Mouse (Mus musculus) hindbrain, embryonic 12.5 days (tissue): ENCODE measurements at regions not wholly inside any gene's neighbourhood (a gene's known extent, or its start where the extent isn't known, plus 50 kb on each side); places are given as distances from the start of the nearest gene placed in this dataset.
A peak's percentile ranks its signal among the peaks of the same experiment; 100 is the strongest.

ENCODE experiments used
- ATAC-seq: fragments of 200-750 bp; cut with Nextera tagmentation; 2 replicates; pipeline ENCODE4 v1.8.0; 2017; ENCODE audit warnings: moderate TSS enrichment; ENCODE audit not compliant: low FRiP score
- H3K27ac ChIP-seq: fragments of 300-500 bp; sonication (generic); 2 replicates; pipeline ENCODE4 v1.5.1; 2016; ENCODE audit warnings: mild to moderate bottlenecking
- H3K27me3 ChIP-seq: fragments of 300-500 bp; sonication (generic); 2 replicates; pipeline ENCODE4 v1.6.1; 2016; ENCODE audit warnings: mild to moderate bottlenecking
- H3K36me3 ChIP-seq: fragments of 300-500 bp; sonication (generic); 2 replicates; pipeline ENCODE4 v1.6.1; 2016; ENCODE audit warnings: mild to moderate bottlenecking
- H3K4me1 ChIP-seq: fragments of 300-500 bp; sonication (generic); 2 replicates; pipeline ENCODE4 v1.6.1; 2016
- H3K4me2 ChIP-seq: fragments of 300-500 bp; sonication (generic); replicated peaks from 2 replicates; pipeline ENCODE4 v1.6.1; 2016; ENCODE audit warnings: mild to moderate bottlenecking
- H3K4me3 ChIP-seq: fragments of 300-500 bp; sonication (generic); 2 replicates; pipeline ENCODE4 v1.5.1; 2016; ENCODE audit warnings: mild to moderate bottlenecking
- H3K9ac ChIP-seq: fragments of 300-500 bp; sonication (generic); 2 replicates; pipeline ENCODE4 v1.6.1; 2016; ENCODE audit warnings: mild to moderate bottlenecking, moderate library complexity
- H3K9me3 ChIP-seq: fragments of 300-500 bp; sonication (generic); replicated peaks from 2 replicates; pipeline ENCODE4 v1.6.1; 2016; ENCODE audit warnings: mild to moderate bottlenecking
- WGBS: fragments of 180-500 bp; shearing (Covaris S2); methylation state at CpG from one replicate; pipeline ENCODE4 v1.1.7; 2016; 5-methylcytosine and 5-hydroxymethylcytosine counted together

DNA sequence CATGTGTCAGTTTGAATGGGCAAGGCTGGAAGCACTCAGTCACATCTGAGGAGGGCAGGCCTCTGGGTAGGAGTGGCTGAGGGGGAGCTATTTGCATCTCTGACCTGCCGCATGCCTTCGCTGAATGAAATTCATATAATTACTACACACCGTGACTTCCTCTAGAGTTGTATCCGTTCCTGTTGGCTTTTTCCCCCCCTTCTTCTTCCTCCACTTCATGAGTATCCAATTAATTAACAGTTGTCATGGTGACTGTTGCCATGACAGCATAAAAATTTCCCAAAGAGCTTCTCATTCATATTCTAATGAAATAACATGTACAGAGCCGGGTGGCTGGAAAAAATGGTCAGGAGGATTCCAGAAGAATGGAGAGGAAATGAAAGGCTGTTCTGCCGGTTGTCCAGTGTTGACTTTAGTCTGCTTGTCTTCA is 208.6 kb upstream of the Gm10131 start:
- 29% methylated on average over 6 of the region's 6 CpGs for WGBS
- Histone ChIP-seq H3K4me2 (no peak overlapping the region), H3K4me1 (peaks cover 26% of the 10 kb centered on the region), H3K27me3 (no peaks in the 10 kb centered on the region; the same call in 1 of the 2 replicates), H3K36me3 (no peaks in the 10 kb centered on the region), H3K9me3 (no peaks in the 10 kb centered on the region), H3K9ac (no peak overlapping the region), H3K27ac (peak overlapping the region; percentile 50), H3K4me3 (no peak overlapping the region)
- peak; percentile 88 for ATAC-seq

DNA sequence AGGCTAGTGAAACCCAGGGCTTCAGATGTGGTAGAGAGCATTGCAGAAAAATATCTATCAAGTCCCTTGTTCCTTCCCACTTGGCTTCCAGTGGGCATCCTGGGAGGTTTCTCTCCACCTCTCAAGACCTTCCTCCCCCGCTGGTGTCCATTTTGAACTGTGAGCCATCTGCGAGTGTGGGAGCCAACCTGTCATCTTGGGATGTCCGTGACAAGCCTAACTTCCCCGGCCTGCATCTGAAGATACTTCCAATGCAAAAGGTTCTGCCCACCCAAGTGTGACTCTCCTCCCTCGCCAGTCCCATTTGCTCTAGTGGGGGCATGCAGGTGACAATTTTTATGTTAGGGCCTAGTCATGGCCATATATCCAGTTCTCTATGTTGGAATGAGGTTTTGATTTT is 208.2 kb upstream of the Gm10131 start:
- Histone ChIP-seq H3K4me2 (no peak overlapping the region), H3K4me3 (no peak overlapping the region), H3K36me3 (no peaks in the 10 kb centered on the region), H3K27ac (peak overlapping the region; percentile 50; the same call in 1 of the 2 replicates), H3K27me3 (no peaks in the 10 kb centered on the region; the same call in 1 of the 2 replicates), H3K9me3 (no peaks in the 10 kb centered on the region), H3K9ac (no peak overlapping the region), H3K4me1 (peaks cover 22% of the 10 kb centered on the region)
- 66% methylated on average over 5 of the region's 5 CpGs for WGBS
- ATAC-seq, result no peak; the same call in 1 of the 2 replicates

GRCm38 (mm10) chr8:34315233-34315632 is 203.7 kb upstream of the Gm10131 start:
- no peak overlapping the region for H3K9ac ChIP-seq
- peaks cover 7% of the 10 kb centered on the region for H3K4me1 ChIP-seq
- no peak overlapping the region for H3K4me2 ChIP-seq
- H3K9me3 ChIP-seq, result no peaks in the 10 kb centered on the region
- no peak for ATAC-seq
- H3K36me3 ChIP-seq, result no peaks in the 10 kb centered on the region
- no peak overlapping the region for H3K4me3 ChIP-seq
- no peak overlapping the region for H3K27ac ChIP-seq
- no peaks in the 10 kb centered on the region for H3K27me3 ChIP-seq

- H3K27me3 ChIP-seq, result 0 out of 2 replicates have a peak, but pooled peaks cover 6% of the 10 kb centered on the region
- no peak overlapping the region for H3K9ac ChIP-seq
- H3K27ac ChIP-seq, result no peak overlapping the region
- H3K4me1 ChIP-seq, result peaks cover 3% of the 10 kb centered on the region; the same call in 1 of the 2 replicates
- WGBS, result 74% methylated on average over 7 of the region's 7 CpGs
- no peak for ATAC-seq
- H3K9me3 ChIP-seq, result no peaks in the 10 kb centered on the region
- no peaks in the 10 kb centered on the region for H3K36me3 ChIP-seq
- H3K4me2 ChIP-seq, result no peak overlapping the region
- H3K4me3 ChIP-seq, result no peak overlapping the region
Measured at GRCm38 (mm10) chr8:34305542-34306485, 194.3 kb upstream of the Gm10131 start.

DNA sequence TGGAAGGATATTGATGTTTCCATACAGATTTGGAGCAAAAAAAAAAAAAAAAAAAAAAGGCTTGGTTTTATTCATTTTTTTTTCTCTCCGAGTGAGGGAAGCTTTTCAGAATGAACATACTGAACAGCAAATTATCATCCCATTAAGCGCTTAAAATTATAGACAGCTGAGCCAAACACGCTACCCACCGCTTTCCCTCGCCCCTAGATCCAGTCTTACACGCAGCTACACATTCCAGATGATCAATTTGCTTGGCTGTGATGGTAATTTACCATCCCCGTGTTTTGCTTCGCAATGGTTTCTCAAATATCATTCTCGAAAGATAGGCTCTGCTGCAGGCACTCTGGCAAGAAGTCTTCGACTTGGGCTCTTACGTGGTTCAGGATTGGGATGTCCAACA is 192.3 kb upstream of the Gm10131 start:
- H3K4me1 ChIP-seq, result peaks cover 9% of the 10 kb centered on the region

DNA sequence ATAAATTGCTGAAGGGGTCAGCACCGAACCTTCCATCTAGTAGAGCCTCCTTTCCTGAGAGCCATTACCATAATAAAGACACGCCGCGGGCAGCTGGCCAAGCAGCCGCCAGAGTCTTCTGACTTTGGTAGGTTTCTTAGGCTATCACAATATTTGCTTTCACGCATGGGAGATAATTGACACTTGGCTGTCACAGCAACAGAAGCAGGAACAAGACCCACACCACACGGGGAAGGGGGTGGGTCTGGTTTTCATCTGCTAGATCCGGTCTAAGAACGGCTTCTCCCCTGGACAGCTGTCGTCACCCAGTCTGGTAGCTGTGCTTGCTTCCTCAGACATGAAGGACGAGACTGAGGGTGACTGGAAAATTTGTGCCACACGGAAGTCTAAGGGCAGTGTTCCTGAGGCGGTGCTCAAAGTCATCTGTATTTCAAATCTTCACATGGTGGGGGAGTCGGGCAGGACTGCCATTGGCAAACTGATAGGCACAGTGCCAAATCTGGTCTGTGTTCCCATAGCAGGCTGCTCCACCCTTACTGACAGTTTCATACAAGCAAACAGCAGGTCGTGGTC is 188.9 kb upstream of the Gm10131 start:
- no peak overlapping the region for H3K9ac ChIP-seq
- H3K9me3 ChIP-seq, result no peaks in the 10 kb centered on the region
- no peak overlapping the region for H3K27ac ChIP-seq
- no peaks in the 10 kb centered on the region for H3K36me3 ChIP-seq
- 0 out of 2 replicates have a peak, but pooled peaks cover 6% of the 10 kb centered on the region for H3K27me3 ChIP-seq
- no peak overlapping the region for H3K4me3 ChIP-seq
- WGBS, result 42% methylated on average over 15 of the region's 15 CpGs
- ATAC-seq, result 0 out of 2 replicates have a peak, but pooled peaks have one; percentile 56
- peaks cover 9% of the 10 kb centered on the region for H3K4me1 ChIP-seq
- 0 out of 2 replicates have a peak overlapping the region, but pooled peaks have one; percentile 9 for H3K4me2 ChIP-seq

More for the DNA sequence above, 192.3 kb upstream of the Gm10131 start:
- Histone ChIP-seq H3K4me3 (no peak overlapping the region), H3K9ac (no peak overlapping the region), H3K27ac (no peak overlapping the region), H3K4me2 (no peak overlapping the region), H3K27me3 (0 out of 2 replicates have a peak, but pooled peaks cover 6% of the 10 kb centered on the region), H3K36me3 (no peaks in the 10 kb centered on the region), H3K9me3 (no peaks in the 10 kb centered on the region)
- whole genome bisulfite sequencing, result 88% methylated on average over 11 of the region's 11 CpGs
- ATAC-seq, result no peak

DNA sequence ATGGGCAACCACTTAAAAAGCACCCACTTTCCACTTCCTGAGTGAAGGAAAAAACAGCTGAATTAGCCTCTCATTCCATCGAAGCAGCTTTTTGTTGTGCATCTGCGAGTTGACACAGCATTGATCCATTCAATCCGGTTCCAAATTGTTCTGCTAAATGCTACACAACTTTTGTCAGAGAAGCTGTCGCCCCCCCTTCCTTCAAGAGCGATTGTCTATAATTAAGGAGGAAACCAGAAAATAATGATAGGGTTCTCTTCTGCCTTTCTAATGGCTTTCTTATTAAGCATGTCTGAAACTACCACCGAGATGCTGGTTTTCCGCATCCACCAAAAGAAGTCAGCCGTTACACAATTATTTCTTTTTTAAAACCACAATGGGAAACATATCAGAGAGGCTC is 183.2 kb upstream of the Gm10131 start:
- Histone ChIP-seq H3K4me1 (no peaks in the 10 kb centered on the region), H3K9ac (no peak overlapping the region), H3K9me3 (0 out of 2 replicates have a peak, but pooled peaks cover 11% of the 10 kb centered on the region), H3K4me3 (no peak overlapping the region), H3K4me2 (no peak overlapping the region), H3K27ac (no peak overlapping the region), H3K36me3 (no peaks in the 10 kb centered on the region), H3K27me3 (no peaks in the 10 kb centered on the region)
- ATAC-seq, result no peak
- WGBS, result 91% methylated on average over 8 of the region's 8 CpGs

GRCm38 (mm10) chr8:34290670-34291069 is 179.1 kb upstream of the Gm10131 start:
- no peak overlapping the region for H3K4me2 ChIP-seq
- no peaks in the 10 kb centered on the region for H3K27me3 ChIP-seq
- H3K27ac ChIP-seq, result no peak overlapping the region
- H3K4me1 ChIP-seq, result no peaks in the 10 kb centered on the region
- 0 out of 2 replicates have a peak, but pooled peaks cover 11% of the 10 kb centered on the region for H3K9me3 ChIP-seq
- 91% methylated on average over 3 of the region's 4 CpGs for WGBS
- no peak overlapping the region for H3K9ac ChIP-seq
- no peak for ATAC-seq
- H3K4me3 ChIP-seq, result no peak overlapping the region
- H3K36me3 ChIP-seq, result no peaks in the 10 kb centered on the region

- Histone ChIP-seq H3K4me1 (no peaks in the 10 kb centered on the region), H3K27me3 (no peaks in the 10 kb centered on the region), H3K36me3 (no peaks in the 10 kb centered on the region), H3K4me2 (no peak overlapping the region), H3K9me3 (no peaks in the 10 kb centered on the region), H3K27ac (no peak overlapping the region), H3K4me3 (no peak overlapping the region), H3K9ac (no peak overlapping the region)
- 79% methylated on average over 2 of the region's 2 CpGs for WGBS
- no peak for ATAC-seq
Measured at GRCm38 (mm10) chr8:34287801-34288200, 176.3 kb upstream of the Gm10131 start.

DNA sequence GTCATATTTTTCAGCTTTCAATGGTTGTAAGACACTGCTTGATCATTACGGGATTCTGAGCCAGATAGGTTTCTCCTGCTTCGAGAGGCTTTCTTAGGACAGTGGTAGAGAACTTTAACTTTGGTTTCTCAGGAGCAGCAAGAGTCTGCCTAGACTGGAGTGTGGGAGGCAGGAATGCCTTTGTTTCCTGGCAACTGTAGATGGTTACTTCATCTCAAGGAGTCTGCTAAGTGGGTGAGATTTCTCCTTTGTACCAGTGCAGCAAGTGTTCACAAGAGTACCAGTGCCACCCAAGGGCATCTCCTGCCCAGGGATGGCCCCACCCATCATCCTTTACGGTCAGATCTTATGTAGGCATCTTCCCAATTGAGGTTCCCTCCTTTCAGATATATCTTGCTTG is 173.0 kb upstream of the Gm10131 start:
- WGBS, result 94% methylated on average over 3 of the region's 3 CpGs
- H3K27ac ChIP-seq, result no peak overlapping the region
- ATAC-seq, result no peak
- H3K4me2 ChIP-seq, result no peak overlapping the region
- H3K27me3 ChIP-seq, result no peaks in the 10 kb centered on the region
- no peak overlapping the region for H3K9ac ChIP-seq
- no peaks in the 10 kb centered on the region for H3K4me1 ChIP-seq
- no peaks in the 10 kb centered on the region for H3K9me3 ChIP-seq
- no peak overlapping the region for H3K4me3 ChIP-seq
- H3K36me3 ChIP-seq, result no peaks in the 10 kb centered on the region

DNA sequence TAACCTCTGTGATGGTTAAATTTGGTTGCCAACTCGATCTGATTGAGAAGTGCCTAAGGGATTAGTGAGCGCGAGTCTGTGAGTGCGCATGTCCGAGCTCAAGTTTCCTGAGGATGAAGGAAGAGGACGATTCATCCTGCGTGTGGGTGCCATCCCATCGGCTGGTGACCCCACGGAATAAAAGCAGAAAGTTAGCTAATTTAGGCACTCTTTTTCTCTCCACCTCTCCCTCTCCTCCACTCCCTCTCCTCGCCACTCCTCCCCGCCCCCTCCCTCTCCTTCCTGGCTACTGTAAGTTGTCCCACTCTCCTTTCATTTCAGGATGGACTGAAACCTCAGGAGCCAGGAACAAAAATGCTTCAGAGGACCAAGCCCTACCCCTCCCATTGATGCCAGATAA is 168.9 kb upstream of the Gm10131 start:
- WGBS, result no CpG with 5 or more reads among the region's 11 CpGs

GRCm38 (mm10) chr8:34275977-34276660 is 164.6 kb upstream of the Gm10131 start:
- Histone ChIP-seq H3K27ac (no peak overlapping the region), H3K4me1 (no peaks in the 10 kb centered on the region), H3K27me3 (no peaks in the 10 kb centered on the region), H3K36me3 (no peaks in the 10 kb centered on the region), H3K9ac (no peak overlapping the region), H3K4me2 (no peak overlapping the region), H3K9me3 (no peaks in the 10 kb centered on the region; the same call in 1 of the 2 replicates), H3K4me3 (no peak overlapping the region)
- no peak for ATAC-seq
- WGBS, result 81% methylated on average over 7 of the region's 7 CpGs

More for the DNA sequence above, 168.9 kb upstream of the Gm10131 start:
- Histone ChIP-seq H3K27me3 (no peaks in the 10 kb centered on the region), H3K9ac (no peak overlapping the region), H3K4me2 (no peak overlapping the region), H3K4me1 (no peaks in the 10 kb centered on the region), H3K27ac (no peak overlapping the region), H3K36me3 (no peaks in the 10 kb centered on the region), H3K4me3 (no peak overlapping the region), H3K9me3 (no peaks in the 10 kb centered on the region; the same call in 1 of the 2 replicates)
- ATAC-seq, result no peak
